Mouse (Mus musculus): Measurements from ENCODE around the gene Cplx3.

GRCm38 (mm10) chr9:57577144-57577849, 28.8 kb downstream of the Cplx3 start:
- no peak for TF ChIP-seq POLR2A (IDR thresholded peaks at IDR 0.05; ENCODE audit: borderline replicate concordance, control insufficient read depth, low read depth, low read length)
- TF ChIP-seq CTCF (IDR thresholded peaks at IDR 0.05; ENCODE audit: control insufficient read depth, insufficient read depth, low read length): no peak

Data from bone marrow, adult 2 months (tissue).